Mouse (Mus musculus) myocyte (in vitro differentiated cells): ENCODE measurements around the gene Ergic1.

Source experiments
- MYOG ChIP-seq, 3 experiments: IDR thresholded peaks; one replicate each; pipeline ENCODE4 v1.6.1; 2011; ENCODE audit warnings: control low read depth in 2 of 3, low read depth in 2 of 3, mild to moderate bottlenecking in 2 of 3; ENCODE audit not compliant: insufficient read length in 2 of 3, control insufficient read depth in 1 of 3, insufficient read depth in 1 of 3
- POLR2A ChIP-seq: IDR thresholded peaks from one replicate; pipeline ENCODE4 v1.6.1; 2011; ENCODE audit warnings: low read depth, mild to moderate bottlenecking, control low read depth, moderate library complexity; ENCODE audit not compliant: insufficient read length
- POLR2AphosphoS2 ChIP-seq: IDR thresholded peaks from one replicate; pipeline ENCODE4 v1.6.1; 2011; ENCODE audit warnings: low read depth, control low read depth; ENCODE audit not compliant: insufficient read length

DNA sequence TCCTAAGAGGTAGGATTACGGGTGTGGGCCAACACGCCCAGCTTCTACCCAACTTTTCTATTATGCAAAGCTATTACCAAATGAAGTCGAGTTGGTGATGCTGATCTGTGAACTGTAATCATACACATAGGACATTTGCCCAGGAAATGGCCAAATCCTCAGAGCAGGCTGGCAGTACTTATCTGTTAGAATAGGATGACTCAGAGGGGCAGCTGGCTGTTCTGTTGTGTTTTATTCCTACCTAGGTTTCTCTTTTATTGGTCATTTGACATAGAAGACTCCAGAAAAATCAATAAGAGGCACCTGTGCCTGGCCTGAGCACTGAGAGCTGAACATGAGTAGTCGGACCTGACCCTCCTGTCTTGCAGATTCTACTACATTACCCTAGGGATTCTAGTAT lies 141.3 kb downstream of the Ergic1 start:
- TF ChIP-seq POLR2A (no peak), POLR2AphosphoS2 (no peak), MYOG (IDR thresholded peaks at IDR 0.05; ENCODE audit: control insufficient read depth in 1 of 3, insufficient read depth in 1 of 3, insufficient read length in 2 of 3, low read depth in 2 of 3) (no peak)
